Mouse (Mus musculus) cerebral cortex, adult 2 months (tissue): ENCODE measurements around the gene Kdelr3.

Experiments
- WGBS: fragments of 180-500 bp; shearing (Covaris S2); methylation state at CpG from one replicate; pipeline ENCODE4 v1.1.7; 2018; 5-methylcytosine and 5-hydroxymethylcytosine counted together

The Kdelr3 gene

GRCm38 (mm10) chr15:79516171-79517096, at the start of gene Kdelr3:
Gene Kdelr3 (plus strand): TSS chr15:79516411.
- under 1% methylated on average over 71 of the region's 71 CpGs for WGBS

GRCm38 (mm10) chr15:79466601-79467286, 49.5 kb upstream of the Kdelr3 start:
- WGBS: 6% methylated on average over 18 of the region's 18 CpGs

DNA sequence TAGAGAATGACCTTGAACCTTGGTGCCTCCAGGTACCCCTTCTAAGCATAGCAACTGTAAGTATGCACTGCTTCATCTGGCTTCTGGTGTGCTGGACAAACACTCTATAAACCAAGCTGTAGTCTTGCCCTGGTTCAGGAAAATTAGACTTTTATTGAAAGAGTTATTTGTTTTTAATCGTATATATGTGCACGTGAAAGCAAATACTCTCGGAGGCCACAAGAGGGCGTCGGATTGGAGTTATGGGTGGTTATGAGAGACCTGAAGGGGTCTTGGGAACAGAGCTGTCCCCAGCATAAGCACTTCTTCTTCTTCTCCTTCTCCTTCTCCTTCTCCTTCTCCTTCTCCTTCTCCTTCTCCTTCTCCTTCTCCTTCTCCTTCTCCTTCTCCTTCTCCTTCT, 46.6 kb upstream of the Kdelr3 start:
- 71% methylated on average over 5 of the region's 5 CpGs for WGBS

- 32% methylated on average over 17 of the region's 17 CpGs for WGBS
Measured at GRCm38 (mm10) chr15:79470583-79470982, 45.6 kb upstream of the Kdelr3 start.

DNA sequence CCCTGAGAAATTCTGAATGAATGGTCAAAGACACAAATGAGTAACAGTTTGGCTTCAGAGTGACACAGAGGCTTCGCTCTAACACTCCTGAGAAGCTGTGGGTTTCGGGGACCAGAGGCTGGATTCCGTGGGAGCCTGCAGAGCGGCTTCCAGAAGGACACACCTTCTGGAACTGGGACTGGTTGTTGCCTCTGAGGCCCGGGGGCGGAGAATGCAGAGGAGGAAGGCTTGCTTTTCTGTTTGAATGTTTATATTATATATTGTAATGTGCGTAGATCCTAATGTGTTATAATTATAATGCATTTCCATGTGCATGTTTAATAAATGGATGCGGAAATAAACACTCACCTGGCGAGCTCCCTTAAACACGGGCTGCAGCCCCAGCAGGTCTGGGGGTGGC, 45.1 kb upstream of the Kdelr3 start:
- 32% methylated on average over 10 of the region's 10 CpGs for WGBS

- WGBS: 72% methylated on average over 5 of the region's 5 CpGs
Measured at GRCm38 (mm10) chr15:79473042-79473441, 43.2 kb upstream of the Kdelr3 start.

DNA sequence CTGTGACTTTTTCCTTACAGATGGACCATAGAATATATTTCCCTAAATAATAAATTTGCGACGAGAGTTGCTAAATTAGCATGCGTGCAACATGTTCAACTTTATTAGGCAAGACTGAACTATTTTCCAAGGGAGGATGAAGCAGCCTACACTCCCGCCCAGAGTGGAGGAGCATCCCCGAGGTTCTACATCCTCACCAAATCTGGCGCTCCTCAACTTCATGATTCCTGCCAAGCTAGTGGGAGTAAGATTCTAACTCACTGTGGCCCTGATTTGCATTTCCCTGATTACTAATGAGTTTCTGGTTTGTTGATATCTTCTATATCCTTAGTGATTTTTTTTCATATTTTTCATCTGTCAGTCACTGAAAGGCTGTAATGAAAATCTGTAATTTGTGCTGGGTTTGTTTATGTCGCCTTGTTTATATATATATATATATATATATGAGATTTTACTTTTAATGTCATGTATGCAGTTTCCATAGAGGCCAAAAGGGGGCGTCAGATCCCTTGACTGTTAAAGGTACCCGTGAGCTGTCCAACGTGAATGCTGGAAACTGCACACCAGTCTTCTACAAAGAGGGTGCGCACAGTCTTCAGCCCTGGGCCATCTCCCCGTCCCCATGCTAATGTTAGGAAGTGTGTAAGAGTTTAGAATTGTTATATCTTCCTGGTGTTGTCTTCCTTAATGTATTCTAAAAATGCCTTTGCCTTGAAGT, 42.4 kb upstream of the Kdelr3 start:
- 40% methylated on average over 12 of the region's 12 CpGs for WGBS

GRCm38 (mm10) chr15:79477227-79477626, 39.0 kb upstream of the Kdelr3 start:
- WGBS: 54% methylated on average over 6 of the region's 6 CpGs

DNA sequence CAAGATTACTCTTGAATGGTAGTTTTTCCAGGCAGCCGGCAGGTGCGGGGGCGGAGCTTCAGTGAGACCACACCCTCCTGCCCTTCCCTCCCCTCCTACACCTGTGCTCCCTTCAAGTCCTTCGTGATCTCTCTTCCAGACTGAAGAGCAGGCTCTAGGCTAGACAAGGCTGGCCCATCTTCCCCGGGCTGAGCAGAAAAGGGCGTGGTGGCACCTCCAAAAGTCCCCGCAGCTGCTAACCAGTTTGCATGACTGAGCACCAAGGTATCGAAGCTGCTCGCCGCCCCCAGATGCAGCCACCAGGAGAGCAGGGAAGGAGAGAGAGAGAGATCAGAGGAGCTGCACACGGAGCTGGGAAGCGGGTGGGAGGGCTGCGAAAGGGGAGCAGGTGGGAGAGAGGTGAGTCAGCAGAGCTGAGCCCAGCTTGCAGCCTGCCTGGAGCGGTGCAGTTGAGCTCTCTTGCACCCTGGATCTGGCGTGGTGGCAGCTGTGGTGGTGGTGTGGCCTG, 35.0 kb upstream of the Kdelr3 start:
- 15% methylated on average over 15 of the region's 15 CpGs for WGBS

DNA sequence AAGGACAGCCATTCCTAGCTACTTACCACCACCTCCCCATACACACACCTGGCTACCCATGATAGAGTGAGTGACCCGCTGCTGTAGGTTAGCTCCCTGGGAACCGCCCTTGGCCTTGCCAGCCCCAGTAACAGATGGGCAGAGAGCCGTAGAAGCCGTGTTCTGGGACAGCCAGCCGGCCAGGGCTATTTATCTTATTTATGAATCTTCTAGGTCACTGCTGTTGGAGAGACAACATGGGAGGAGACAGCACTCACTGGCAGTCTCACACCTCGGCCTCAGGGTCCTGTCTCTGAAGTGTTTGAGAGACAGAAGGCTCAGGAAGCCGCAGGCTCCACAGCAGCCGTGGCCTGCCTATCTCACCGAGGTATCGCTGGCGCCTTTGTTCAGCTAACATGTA, 26.7 kb upstream of the Kdelr3 start:
- 76% methylated on average over 11 of the region's 11 CpGs for WGBS

GRCm38 (mm10) chr15:79493527-79493926, 22.7 kb upstream of the Kdelr3 start:
- 18% methylated on average over 18 of the region's 18 CpGs for WGBS

- 43% methylated on average over 17 of the region's 17 CpGs for WGBS
Measured at GRCm38 (mm10) chr15:79500110-79500509, 16.1 kb upstream of the Kdelr3 start.

DNA sequence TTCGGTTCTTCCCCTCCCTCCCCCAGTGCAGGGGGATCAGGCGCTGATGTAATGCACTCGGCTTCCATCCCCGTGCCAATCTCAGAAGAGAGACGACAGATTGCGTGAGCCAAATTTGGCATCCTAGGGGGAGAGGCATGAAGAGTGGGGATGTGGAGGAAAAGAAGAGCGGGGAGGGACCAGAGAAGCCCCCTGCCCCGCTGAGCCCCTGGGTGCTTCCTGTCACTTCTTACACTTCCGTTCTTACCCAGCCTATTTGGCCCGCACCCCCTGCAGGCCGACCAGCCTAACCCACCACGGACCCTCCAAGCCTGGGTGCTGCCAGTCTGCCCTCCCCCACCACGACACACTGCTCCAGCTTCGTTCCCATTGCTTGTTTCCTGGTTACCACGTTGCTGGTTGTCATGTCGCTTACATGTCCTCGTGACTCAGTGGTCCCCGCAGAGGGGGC, 13.3 kb upstream of the Kdelr3 start:
- WGBS: 13% methylated on average over 18 of the region's 18 CpGs

DNA sequence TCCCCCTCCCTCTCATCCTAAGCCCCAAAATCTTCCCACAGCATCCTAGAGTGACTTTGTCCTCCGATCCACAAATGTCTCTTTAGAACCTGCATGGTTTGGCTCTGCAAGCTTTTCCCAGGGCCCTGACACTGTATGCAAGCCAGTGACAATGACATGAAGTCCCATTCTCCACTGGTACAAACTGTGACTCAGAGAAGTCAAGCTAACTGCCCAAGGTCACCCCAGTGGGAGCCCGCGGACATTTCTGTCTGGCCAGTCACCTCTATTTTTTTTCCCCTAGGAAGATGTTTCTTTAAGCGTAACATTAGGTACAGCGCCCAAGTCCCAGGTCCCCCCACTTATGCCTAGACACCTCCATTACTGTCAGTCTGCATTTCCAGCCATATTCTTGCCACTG, 12.8 kb upstream of the Kdelr3 start:
- 43% methylated on average over 5 of the region's 5 CpGs for WGBS

DNA sequence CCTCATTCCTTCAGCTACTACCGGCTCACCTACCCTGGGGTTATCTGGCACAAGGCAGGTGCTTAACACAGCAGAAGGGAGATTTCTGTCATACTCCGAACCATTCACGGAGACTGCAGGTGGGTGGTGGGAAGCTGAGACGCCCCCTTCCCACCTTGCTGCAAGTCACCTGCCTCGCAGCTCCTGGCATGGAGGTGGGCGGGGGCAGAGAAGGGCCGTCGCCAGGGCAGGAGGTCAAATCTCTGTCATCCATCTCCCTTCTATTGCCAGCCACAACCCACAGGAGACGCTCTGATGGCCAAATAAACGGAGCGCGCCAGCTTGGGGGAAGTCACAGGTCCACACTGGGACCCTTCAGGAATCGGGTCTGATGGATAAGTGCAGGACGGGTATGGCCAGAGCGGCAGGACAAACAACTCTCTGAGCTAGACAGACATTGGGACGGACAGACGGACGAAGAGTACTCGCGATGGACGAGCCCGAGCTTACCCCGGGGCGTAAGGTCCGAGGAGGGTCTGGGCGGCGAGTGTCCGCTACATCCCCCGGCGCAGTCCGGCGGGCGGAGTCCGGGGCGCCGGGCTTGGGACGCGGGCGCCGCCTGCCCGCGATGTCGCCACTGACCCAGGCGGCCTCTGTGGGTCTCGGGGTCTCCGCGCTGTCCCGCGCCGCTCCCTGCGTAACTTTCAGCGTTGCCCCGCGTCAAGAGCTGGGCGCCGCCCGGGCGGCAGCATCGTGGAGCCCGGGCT, 11.3 kb upstream of the Kdelr3 start, which contains the start of gene Kcnj4:
Gene Kcnj4 (minus strand): TSS at position 535 of the 746 bp plus-strand sequence.
- WGBS: 2% methylated on average over 60 of the region's 60 CpGs

DNA sequence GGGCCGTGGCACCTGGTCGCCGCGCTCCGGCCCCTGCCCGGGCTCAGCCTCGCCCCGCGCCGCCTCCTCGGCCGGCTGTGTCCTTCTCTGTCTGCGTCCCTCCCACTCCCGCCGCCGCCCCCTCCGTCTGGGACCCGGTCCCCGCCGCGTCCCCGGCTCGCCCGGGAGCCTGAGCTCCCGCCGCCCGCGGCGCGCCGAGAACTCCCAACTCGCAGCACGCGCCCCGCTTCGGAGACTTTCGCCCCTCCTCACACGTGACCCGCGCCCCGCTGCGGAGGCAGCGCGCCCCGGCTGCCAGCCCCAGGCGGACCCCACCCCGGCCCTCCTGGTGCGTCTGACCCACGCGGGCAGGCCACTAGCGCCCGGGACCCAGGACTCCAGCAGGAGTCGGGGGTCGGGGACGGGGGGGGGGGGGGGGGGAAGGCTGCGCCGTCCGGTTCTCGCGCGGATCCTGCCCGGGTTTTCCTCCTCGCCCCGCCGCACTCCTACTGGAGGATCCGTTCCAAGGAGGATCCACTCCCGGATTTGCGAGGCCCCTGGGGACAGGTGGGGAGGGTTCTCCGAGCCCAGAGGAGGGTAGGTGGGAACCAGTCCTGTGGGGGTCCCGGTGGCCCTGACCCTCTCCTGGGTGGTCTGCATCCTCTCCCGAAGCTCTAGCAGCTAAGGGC, 10.5 kb upstream of the Kdelr3 start:
- WGBS: under 1% methylated on average over 67 of the region's 71 CpGs

GRCm38 (mm10) chr15:79506460-79506859, 9.8 kb upstream of the Kdelr3 start:
- 29% methylated on average over 7 of the region's 7 CpGs for WGBS

DNA sequence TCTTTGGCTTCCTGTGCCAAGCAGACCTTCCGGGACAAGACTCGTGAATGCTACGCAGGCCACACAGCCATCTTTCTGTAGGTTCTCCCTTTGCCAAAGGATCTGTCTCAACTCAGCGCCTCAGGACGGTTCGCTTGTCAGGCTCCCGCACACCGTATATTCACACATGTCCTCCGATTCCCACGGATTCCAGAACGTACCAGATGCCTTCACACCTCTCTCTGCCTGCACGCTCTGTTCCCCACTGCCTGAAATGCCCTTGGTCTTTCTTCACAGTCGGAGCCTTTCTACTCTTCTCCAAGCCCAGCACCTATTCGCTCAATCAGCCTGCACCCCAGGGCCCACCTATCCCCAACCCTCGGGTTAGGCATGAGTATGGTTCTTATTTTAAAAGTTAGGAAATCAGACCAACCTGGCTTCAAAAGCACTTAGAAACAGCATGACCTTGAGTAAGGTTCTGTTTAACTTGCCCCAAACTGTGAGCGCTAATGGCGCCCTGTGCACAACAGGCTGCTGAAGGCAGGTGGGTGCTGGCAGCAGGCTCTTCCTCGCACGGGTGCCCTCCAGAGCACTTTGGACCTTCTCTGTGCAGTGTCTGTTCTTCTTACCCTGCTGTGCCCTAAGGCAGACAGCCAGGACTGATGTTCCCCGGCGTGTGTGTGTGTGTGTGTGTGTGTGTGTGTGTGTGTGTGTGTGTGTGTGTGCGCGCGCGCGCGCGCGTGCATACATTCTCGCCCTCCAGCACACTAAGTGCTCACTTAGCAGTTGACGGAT, 9.0 kb upstream of the Kdelr3 start:
- WGBS: 53% methylated on average over 31 of the region's 31 CpGs

- WGBS: 28% methylated on average over 6 of the region's 6 CpGs
Measured at GRCm38 (mm10) chr15:79509998-79510397, 6.2 kb upstream of the Kdelr3 start.

GRCm38 (mm10) chr15:79510425-79510824, 5.8 kb upstream of the Kdelr3 start:
- WGBS: 40% methylated on average over 7 of the region's 7 CpGs
